Mouse (Mus musculus) heart, embryonic 14.5 days (tissue): Measurements from ENCODE around the gene Sparc. TPM values are rescaled to one million over a fixed set of nuclear protein-coding genes. Genes with fewer than 3 reads are reported as not detected.
"Not testable (repeated sequence)": the region's sequence is repeated elsewhere in the genome, so short reads cannot be mapped to it uniquely, and the experiment has no call there.

Source experiments
- ATAC-seq: fragments of 200-750 bp; cut with Nextera tagmentation; 2 replicates; pipeline ENCODE4 v1.8.0; 2017; ENCODE audit warnings: low read depth, moderate TSS enrichment; ENCODE audit not compliant: insufficient number of reproducible peaks, insufficient read depth, low FRiP score
- H3K27ac ChIP-seq, 2 experiments: fragments of 200-500 bp in 1 of 2; fragments of 300-500 bp in 1 of 2; sonication (generic) in 1 of 2; replicated peaks in 1 of 2; 2 replicates each; pipeline ENCODE4 v1.5.1; 2012 to 2014; ENCODE audit warnings: low read depth in 2 of 2, low read length in 2 of 2, control low read depth in 1 of 2, mild to moderate bottlenecking in 1 of 2, mixed read lengths in 1 of 2; ENCODE audit not compliant: control insufficient read depth in 1 of 2, insufficient read depth in 1 of 2
- H3K27me3 ChIP-seq: fragments of 300-500 bp; sonication (generic); 2 replicates; pipeline ENCODE4 v1.6.1; 2014; ENCODE audit warnings: mild to moderate bottlenecking, low read length, control low read depth; ENCODE audit not compliant: control insufficient read depth, insufficient read depth
- H3K36me3 ChIP-seq: fragments of 300-500 bp; sonication (generic); 2 replicates; pipeline ENCODE4 v1.6.1; 2014; ENCODE audit warnings: mild to moderate bottlenecking, control low read depth, low read length, mixed read lengths; ENCODE audit not compliant: control insufficient read depth, insufficient read depth
- H3K4me1 ChIP-seq, 2 experiments: fragments of 200-500 bp in 1 of 2; fragments of 300-500 bp in 1 of 2; sonication (generic) in 1 of 2; 2 replicates each; pipeline ENCODE4 v1.6.1; 2012 to 2014; ENCODE audit warnings: low read length in 2 of 2, control low read depth in 1 of 2, mixed read lengths in 1 of 2; ENCODE audit not compliant: control insufficient read depth in 2 of 2, insufficient read depth in 2 of 2
- H3K4me2 ChIP-seq: fragments of 300-500 bp; sonication (generic); 2 replicates; pipeline ENCODE4 v1.6.1; 2014; ENCODE audit warnings: mild to moderate bottlenecking, low read length
- H3K4me3 ChIP-seq, 2 experiments: fragments of 200-500 bp in 1 of 2; fragments of 300-500 bp in 1 of 2; sonication (generic) in 1 of 2; 2 replicates each; pipeline ENCODE4 v1.5.1; 2012 to 2014; ENCODE audit warnings: low read length in 2 of 2, mild to moderate bottlenecking in 2 of 2, control low read depth in 1 of 2, low read depth in 1 of 2, moderate library complexity in 1 of 2; ENCODE audit not compliant: control insufficient read depth in 1 of 2, insufficient read depth in 1 of 2
- H3K9ac ChIP-seq: fragments of 300-500 bp; sonication (generic); 2 replicates; pipeline ENCODE4 v1.6.1; 2014; ENCODE audit warnings: mild to moderate bottlenecking, low read length
- H3K9me3 ChIP-seq: fragments of 300-500 bp; sonication (generic); 2 replicates; pipeline ENCODE4 v1.6.1; 2016; ENCODE audit warnings: low read length, control low read depth; ENCODE audit not compliant: control insufficient read depth
- WGBS: fragments of 180-500 bp; shearing (Covaris S2); extraction: QIAGEN DNeasy Blood & Tissue Kit; methylation state at CpG from one replicate; pipeline ENCODE4 v1.1.7; 2014; 5-methylcytosine and 5-hydroxymethylcytosine counted together
- polyA plus RNA-seq: library from polyadenylated mRNA; unstranded; fragments of >200 nt; fragmentation: Nextera tagmentation; extraction: Ambion mirVana; gene quantifications from 2 replicates; pipeline ENCODE4 v1.2.1, GENCODE M21; 2014

Gene Sparc
- polyA plus RNA-seq, 1 experiment from 2014 or later: 1,849 TPM

DNA sequence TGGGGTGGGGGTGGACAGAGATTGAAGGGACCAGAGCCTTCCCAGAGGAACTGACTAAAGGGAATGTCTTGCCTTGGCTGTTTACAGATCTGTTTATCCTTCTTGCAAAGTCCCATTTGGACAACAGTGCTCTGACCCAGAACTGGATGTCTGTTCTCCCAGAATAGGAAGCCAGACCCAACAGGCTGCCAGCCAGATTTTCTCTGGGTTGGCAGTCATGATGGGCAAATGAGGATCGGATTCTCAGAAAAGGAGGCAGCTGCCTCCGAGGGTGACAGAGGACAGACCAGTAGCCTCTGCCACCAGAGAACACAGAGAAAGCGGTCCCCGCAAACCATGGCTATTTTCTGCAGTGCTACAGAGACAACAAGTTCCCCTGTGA is 3.7 kb downstream of the Sparc start:
- Histone ChIP-seq H3K4me3 (peak overlapping the region; percentile 70 to 81), H3K27me3 (no peaks in the 10 kb centered on the region), H3K27ac (peak overlapping the region; percentile 96 to 98), H3K4me1 (peaks cover 37 to 67% of the 10 kb centered on the region in 2 experiments), H3K9me3 (no peaks in the 10 kb centered on the region), H3K4me2 (peak overlapping the region; percentile 87), H3K36me3 (no peaks in the 10 kb centered on the region), H3K9ac (peak overlapping the region; percentile 97)
- no peak for ATAC-seq
- WGBS: 1% methylated on average over 4 of the region's 4 CpGs

DNA sequence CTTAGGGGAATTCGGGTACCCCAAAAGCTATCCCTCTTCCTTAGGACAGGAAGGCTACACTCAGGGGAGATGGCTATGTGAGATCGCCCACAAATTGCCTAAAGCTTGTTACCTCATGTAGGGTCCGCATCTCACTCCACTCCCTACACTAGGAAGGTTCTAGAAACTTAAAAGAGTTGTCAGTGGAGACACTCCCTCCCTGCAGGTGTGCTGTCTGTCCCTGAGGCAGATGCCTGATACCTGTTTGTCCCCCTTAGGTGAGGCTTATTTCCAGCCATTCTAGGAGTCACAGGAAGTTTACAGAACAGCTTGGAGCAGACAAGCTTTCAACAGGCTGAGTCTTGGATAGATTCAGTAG is 4.3 kb downstream of the Sparc start:
- peak overlapping the region; percentile 70 to 81 for H3K4me3 ChIP-seq
- peak overlapping the region; percentile 96 to 98 for H3K27ac ChIP-seq
- H3K4me2 ChIP-seq: peak overlapping the region; percentile 87
- H3K27me3 ChIP-seq: no peaks in the 10 kb centered on the region
- ATAC-seq: no peak
- peaks cover 36 to 66% of the 10 kb centered on the region in 2 experiments for H3K4me1 ChIP-seq
- peak overlapping the region; percentile 97 for H3K9ac ChIP-seq
- 7% methylated on average over 3 of the region's 3 CpGs for WGBS
- no peaks in the 10 kb centered on the region for H3K9me3 ChIP-seq
- peaks cover 2% of the 10 kb centered on the region for H3K36me3 ChIP-seq

DNA sequence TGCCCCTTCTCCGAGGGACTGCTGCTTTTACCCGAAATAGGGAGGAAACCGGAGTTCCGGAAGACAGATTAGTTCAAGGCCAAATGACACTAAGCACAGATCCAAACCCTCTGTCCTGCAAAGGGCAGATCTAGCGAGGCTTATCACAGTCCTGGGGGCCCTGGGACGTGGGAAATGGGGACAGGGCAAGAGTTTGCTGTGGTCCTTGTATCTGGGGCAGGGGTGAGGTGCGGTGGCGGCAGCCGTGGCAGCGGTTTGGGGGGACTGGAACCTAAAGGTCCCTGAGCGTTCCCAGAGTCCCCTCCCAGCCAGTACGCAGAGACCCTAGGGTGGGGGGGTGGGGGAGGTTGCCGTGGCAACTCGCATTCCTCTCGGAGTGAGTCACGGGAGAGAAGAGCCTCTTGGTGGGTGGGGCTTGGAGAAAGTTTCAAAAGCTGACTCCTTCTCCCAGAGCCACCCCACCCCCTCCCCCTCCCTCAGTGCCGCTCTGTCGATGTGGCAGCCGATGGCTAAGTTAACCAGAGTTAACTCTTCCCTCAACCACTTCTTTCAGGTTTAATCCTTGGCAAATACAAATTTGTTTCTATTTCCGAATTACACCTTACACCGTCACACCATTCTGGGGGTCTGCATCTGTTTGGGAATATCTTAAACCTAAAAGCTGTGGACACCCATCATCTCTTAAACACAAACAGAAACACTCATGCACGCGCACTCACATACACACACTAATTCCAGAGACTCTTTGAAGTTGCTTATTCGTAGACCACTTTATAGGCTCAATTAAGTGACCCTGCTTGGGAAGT is 4.9 kb downstream of the Sparc start:
- Histone ChIP-seq H3K4me3 (peak overlapping the region; percentile 79 to 81), H3K9ac (peak overlapping the region; percentile 97), H3K36me3 (peaks cover 8% of the 10 kb centered on the region), H3K27ac (peak overlapping the region; percentile 97 to 98), H3K9me3 (no peaks in the 10 kb centered on the region), H3K27me3 (no peaks in the 10 kb centered on the region), H3K4me2 (peak overlapping the region; percentile 87), H3K4me1 (peaks cover 35 to 67% of the 10 kb centered on the region in 2 experiments)
- ATAC-seq: peak; percentile 45
- under 1% methylated on average over 24 of the region's 24 CpGs for WGBS

DNA sequence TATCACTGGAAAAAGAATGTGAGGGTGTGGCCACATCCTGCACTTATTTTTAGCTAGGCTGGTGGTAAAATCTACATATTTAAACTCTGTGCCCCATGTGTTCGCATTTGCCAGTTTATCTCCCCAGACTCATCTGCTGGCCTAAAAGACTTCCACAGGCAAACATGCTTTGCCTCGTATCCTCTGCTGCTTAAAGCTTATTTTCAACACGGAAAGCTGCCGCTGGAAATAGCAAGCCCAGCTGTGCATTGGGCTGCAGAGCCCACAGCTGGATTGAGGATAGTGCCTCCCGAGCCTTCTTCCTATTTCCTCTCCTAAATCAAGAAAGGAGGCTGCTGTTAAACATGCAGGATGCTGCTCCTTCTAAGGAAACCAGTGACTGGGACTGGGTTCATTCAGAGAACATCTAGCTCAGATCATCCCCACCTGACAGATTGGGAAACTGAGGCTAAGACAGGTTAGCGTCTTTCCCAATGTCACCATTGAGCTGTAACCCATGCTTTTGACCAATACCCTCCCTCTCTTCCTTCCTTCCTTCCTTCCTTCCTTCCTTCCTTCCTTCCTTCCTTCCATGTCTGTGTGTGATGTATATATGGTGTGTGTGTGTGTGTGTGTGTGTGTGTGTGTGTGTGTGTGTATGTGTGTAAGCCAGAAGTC is 6.2 kb downstream of the Sparc start:
- peak overlapping the region; percentile 97 for H3K9ac ChIP-seq
- WGBS: 38% methylated on average over 6 of the region's 6 CpGs
- ATAC-seq: no peak
- peak overlapping the region; percentile 87 for H3K4me2 ChIP-seq
- H3K4me3 ChIP-seq: peak overlapping the region; percentile 10 to 81; a peak in 3 of 4 replicates
- H3K9me3 ChIP-seq: no peaks in the 10 kb centered on the region
- peaks cover 22% of the 10 kb centered on the region for H3K36me3 ChIP-seq
- no peaks in the 10 kb centered on the region for H3K27me3 ChIP-seq
- peak overlapping the region; percentile 97 to 98 for H3K27ac ChIP-seq
- peaks cover 41 to 69% of the 10 kb centered on the region in 2 experiments for H3K4me1 ChIP-seq

DNA sequence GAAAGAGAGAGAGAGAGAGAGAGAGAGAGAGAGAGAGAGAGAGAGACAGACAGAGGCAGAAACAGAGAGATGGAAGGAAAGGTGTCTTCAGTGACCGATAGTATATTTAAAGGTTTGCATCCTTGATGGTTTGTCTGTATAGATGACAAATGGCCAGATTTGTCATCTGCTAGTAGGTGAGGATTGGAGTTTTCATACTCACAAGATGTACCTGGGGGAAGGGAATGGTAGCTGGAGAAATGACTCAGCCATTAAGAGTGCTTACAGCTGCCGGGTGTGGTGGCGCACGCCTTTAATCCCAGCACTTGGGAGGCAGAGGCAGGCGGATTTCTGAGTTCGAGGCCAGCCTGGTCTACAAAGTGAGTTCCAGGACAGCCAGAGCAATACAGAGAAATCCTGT is 7.3 kb downstream of the Sparc start:
- H3K27me3 ChIP-seq, H3K9me3 ChIP-seq, H3K4me3 ChIP-seq, ATAC-seq: not testable (repeated sequence)
- peak overlapping the region; percentile 87 for H3K4me2 ChIP-seq
- peak overlapping the region in 1 of 2 experiments; percentile 98; a peak in 2 of 4 replicates for H3K27ac ChIP-seq
- H3K36me3 ChIP-seq: peaks cover 32% of the 10 kb centered on the region
- H3K4me1 ChIP-seq: peaks cover 38 to 74% of the 10 kb centered on the region in 2 experiments
- H3K9ac ChIP-seq: peak overlapping the region; percentile 97; the same call in 1 of the 2 replicates
- 73% methylated on average over 5 of the region's 6 CpGs for WGBS

DNA sequence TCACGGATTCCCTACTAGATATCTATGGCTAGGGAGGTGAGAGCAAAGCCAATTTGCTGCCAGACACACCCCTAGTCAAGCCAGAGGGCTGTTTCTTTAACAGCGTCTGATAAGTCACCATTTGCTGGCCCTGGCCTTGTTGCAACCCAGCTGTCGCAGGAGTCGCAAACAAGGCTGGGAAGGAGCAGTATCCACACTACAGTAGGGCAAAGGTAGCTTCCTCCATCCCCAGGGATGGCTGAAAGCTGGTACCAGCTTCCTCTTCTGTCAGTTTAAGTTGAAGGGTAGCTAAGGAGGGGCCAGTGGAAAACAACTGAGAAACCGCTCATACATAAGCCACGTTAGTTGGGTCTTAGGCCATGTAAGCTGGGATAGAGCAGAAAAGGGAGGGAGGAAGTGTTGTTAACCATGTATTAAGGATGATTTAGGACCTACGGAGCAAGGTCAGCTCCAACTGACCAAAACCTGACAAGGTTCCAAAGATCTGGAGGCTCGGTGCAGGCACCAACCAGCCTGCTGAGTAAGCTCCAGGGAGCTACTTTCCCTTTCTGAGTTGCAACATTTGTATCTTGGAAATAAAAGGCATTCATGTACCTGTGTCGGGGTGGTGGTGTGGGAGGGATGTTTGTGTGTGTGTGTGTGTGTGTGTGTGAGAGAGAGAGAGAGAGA is 7.8 kb downstream of the Sparc start:
- peaks cover 35 to 70% of the 10 kb centered on the region in 2 experiments for H3K4me1 ChIP-seq
- H3K4me2 ChIP-seq: peak overlapping the region; percentile 87
- peaks cover 37% of the 10 kb centered on the region for H3K36me3 ChIP-seq
- no peaks in the 10 kb centered on the region for H3K9me3 ChIP-seq
- no peaks in the 10 kb centered on the region for H3K27me3 ChIP-seq
- H3K9ac ChIP-seq: peak overlapping the region; percentile 97; the same call in 1 of the 2 replicates
- peak overlapping the region in 1 of 2 experiments; percentile 3; a peak in 2 of 4 replicates for H3K4me3 ChIP-seq
- WGBS: 21% methylated on average over 9 of the region's 9 CpGs
- peak overlapping the region; percentile 57 to 98 for H3K27ac ChIP-seq
- ATAC-seq: no peak

DNA sequence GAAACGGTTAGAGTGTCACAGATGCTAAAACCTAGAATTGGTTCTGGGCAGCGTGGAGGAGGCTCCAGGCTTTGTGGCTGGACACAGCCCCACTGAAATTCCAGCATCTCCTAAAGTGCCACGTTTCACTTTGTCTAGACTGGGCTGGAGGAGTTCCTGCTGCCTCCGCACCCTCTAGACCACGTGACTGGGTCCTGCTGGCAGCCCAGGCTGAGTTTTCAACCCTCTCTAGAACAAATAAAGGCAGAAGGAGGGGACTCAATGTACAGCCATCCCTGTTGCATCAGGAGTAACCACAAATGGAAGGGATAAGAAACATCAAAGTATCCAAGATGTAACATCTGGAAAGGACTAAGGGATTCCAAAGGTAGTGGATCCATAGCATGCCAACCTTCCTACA is 8.7 kb downstream of the Sparc start:
- H3K4me1 ChIP-seq: peaks cover 32 to 67% of the 10 kb centered on the region in 2 experiments
- peak overlapping the region; percentile 87 for H3K4me2 ChIP-seq
- WGBS: 36% methylated on average over 5 of the region's 5 CpGs
- ATAC-seq: no peak
- no peaks in the 10 kb centered on the region for H3K27me3 ChIP-seq
- peaks cover 45% of the 10 kb centered on the region for H3K36me3 ChIP-seq
- H3K4me3 ChIP-seq: no peak overlapping the region
- H3K27ac ChIP-seq: peak overlapping the region; percentile 54 to 98; a peak in 3 of 4 replicates
- H3K9ac ChIP-seq: peak overlapping the region; percentile 97; the same call in 1 of the 2 replicates
- H3K9me3 ChIP-seq: no peaks in the 10 kb centered on the region
